Mouse (Mus musculus): ENCODE data around the gene Hacl1.

GRCm38 (mm10) chr14:31574903-31575665, 66.0 kb downstream of the Hacl1 start:
- TF ChIP-seq POLR2A (IDR thresholded peaks at IDR 0.05; ENCODE audit: insufficient read depth, low read length) = no peak
- no peak for TF ChIP-seq CTCF (IDR thresholded peaks at IDR 0.05; ENCODE audit: low read depth, low read length)

Measured in ES-Bruce4 (cell line).